Mouse (Mus musculus) cerebellum, postnatal 4 days (tissue): Measurements from ENCODE around the gene Synm.

Source experiments
- DNase-seq, 2 experiments: peaks; one replicate each; pipeline ENCODE4 v3.0.0; 2022; ENCODE audit warnings: low spot score in 2 of 2, mixed read lengths in 1 of 2

Gene Synm

GRCm38 (mm10) chr7:67749441-67750239 is 9.9 kb downstream of the Synm start:
- DNase-seq = no peak

- DNase-seq = no peak
These were observed 11.7 kb downstream of the Synm start for GRCm38 (mm10) chr7:67747731-67748305.

- no peak for DNase-seq
These were observed 17.8 kb downstream of the Synm start for GRCm38 (mm10) chr7:67741706-67742105.

GRCm38 (mm10) chr7:67740796-67741195 is 18.7 kb downstream of the Synm start:
- DNase-seq = no peak

DNA sequence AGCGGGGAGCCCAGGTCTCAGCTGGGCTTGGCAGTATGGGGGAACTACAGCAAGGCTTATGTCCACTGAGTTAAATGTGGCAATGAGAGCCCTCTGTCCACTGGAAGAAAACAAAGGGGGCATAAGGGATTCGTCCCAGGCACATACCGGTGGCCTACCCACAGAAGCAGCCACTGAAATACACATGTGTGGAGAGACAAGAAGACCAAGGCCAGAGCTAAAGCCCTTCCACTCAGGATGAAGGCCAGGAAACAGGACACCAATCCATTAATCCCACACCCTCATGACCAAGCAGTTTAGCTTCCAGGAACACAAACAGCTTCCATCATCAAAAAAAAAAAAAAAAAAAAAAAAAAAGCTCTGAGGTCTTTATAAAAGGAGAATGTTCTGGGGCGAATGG is 19.2 kb downstream of the Synm start:
- no peak for DNase-seq

DNA sequence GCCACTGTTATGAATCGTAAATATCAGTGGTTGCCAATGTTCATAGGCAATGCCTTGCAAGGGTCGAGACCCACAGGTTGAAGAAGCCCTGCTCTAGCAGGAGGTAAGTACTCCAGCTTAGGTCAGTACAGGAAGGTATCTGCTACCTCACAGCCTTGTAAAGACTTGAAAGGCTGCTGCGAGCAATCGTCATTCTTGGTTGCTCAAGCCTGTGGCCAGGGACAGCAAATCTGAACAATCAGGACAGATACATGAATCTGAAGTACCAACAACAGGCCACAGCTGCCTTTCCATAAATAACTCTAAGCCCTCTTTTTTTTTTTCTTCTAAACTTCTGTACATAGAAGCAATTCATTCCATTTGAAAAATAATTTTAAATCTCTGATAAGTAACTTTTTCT is 27.3 kb downstream of the Synm start:
- no peak for DNase-seq

DNA sequence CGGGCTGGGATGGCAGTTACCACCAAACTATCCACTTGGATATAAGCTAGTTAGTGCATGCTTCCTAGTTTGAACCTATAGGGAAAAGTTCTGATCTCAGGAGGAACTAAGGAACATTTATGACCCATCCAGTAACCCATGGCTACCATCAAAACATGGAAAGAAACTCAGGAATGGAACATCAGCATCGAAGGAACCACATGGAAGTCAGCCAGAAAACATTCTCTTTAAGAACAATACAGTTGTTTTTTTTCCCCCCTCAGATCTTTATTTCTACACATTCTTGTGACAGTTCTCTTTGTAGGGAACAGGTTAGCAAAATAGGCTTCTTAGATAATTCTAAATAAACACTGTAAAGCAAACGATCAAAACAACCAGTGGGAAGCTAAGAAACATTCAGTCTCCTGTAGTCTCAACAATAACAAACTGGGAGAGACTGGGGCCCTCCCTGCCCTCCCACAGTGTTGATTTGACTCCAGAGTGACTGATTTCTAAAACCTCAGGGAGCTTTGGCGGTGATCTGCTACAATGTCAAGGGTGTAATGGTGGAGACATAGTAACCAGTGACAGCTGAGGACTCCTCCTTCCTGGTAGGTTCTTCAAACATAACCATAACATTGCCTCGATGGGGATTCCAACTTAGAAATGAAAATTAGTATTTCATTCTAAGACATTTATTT is 29.0 kb downstream of the Synm start:
- no peak for DNase-seq

DNA sequence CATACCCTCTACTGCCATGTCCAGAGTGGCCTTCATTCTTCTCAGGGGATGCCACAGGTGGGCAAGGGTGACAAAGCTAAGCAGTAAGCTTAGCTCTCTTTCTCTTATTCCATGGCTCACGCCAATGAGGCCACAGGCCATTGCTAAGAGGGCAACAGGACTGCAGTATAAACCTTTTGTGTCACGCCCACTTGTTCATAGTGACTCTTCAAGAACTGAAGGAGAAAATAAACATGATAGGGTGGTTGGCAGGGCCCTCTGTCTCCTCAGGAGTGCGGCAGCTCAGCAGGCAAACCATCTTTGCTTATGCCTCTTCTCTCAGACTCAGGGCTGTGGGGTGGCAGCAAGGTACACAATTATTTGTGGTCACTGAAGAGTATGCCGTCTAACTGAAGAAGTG is 30.7 kb downstream of the Synm start:
- DNase-seq = no peak

- no peak for DNase-seq
These were observed 31.3 kb downstream of the Synm start for GRCm38 (mm10) chr7:67728203-67728602.

- DNase-seq = no peak
These were observed 34.5 kb downstream of the Synm start for GRCm38 (mm10) chr7:67725016-67725415.

DNA sequence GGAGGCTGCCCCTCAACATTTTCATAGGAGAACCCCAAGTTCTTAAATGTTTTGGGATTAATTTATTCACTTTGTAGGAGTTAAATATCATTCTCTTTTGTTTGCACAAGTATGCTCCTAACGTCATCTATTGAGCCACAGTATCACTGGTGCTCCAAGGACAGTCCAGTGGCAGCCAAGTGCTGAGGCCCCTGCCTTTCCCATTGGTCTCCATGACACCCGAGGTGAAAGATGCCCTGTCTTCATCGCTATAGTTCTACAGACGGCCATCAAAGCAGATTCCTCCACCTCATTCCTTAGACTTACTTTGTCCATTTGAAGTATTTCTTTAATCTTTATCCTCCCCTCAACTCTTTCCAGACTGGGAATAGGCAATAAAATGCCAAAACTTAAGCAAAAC is 35.0 kb downstream of the Synm start:
- no peak for DNase-seq

DNA sequence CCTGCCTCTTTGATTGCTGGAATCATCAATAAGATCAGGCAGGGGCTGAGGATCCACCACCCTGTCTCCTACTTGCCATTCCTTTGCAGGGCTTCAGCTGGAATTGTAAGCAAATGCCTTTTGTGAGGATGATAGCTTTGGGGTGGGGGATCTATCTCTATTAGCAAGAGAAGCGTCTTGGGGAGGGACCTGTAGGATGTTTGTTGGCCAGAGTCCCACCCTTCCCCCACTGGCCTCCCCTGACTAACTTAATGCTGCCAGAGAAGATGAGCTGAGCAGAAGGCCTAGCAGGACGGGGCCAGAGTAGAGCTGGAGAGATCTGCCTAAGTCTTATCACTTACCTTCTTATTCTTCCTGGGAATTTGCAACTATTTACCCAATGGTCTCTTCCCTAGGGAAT is 37.4 kb downstream of the Synm start:
- DNase-seq = no peak

DNA sequence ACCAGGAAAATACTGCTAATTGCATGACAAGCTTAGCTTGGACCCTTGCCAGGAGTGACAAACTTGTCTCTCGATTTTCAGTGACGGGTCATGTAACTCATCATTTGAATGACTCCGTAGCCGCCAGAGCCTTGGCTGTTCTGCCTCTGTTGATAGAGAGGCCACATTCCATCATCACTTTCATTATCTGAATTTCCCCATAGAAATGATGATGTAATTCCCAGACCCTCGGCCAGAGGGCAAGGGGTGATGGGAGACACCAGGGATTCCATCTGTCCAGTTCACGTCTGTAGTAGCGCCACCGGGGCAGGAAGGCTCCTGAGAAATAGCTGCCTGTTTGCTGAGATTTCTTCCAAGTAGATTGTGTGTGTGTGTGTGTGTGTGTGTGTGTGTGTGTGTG is 40.7 kb downstream of the Synm start:
- no peak for DNase-seq

DNA sequence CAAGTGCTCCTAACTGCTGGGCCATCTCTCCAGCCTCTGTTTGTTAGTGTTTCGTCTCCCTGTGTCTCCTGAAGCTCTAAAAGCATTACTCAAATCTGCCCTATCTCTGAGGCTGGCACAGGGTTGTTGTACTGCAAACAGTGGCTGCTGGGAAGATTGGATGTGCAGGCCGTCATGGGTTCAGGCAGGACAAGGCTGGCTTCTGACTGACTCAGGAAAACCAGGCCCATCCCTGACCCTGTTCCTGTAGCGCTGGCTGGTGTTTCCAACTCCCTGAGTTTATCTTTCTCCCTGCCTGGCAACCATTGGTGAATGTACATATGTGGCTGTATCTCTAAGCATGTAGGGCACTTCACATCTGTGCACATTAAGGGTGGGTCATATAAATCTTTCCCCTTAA is 42.0 kb downstream of the Synm start:
- DNase-seq = no peak

- DNase-seq = no peak
These were observed 42.6 kb downstream of the Synm start for GRCm38 (mm10) chr7:67716925-67717324.

GRCm38 (mm10) chr7:67716213-67716878 is 43.2 kb downstream of the Synm start:
- no peak for DNase-seq

DNA sequence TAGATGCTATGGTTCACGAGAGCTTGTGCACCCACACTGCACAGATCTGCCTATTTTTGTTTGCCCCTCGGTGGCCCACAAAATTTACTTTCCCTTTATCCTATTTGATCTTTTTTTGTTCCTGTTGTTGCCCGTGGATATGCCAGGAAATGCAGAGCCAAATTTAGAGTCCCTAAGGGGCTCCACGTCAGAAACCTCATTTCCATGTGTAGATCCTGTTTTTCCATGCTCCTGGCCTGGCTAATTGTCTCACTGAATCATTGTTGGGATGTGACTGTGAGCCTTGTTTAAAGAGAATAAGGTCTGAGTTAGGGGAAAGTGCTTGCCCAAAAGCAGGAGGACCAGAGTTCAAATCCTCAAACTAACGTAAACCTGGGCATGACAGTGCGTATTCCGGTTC is 44.4 kb downstream of the Synm start:
- DNase-seq = no peak

GRCm38 (mm10) chr7:67713820-67714510 is 45.6 kb downstream of the Synm start:
- DNase-seq = peak in 1 of 2 experiments; percentile 57

- DNase-seq = no peak
These were observed 49.3 kb downstream of the Synm start for GRCm38 (mm10) chr7:67710216-67710615.

DNA sequence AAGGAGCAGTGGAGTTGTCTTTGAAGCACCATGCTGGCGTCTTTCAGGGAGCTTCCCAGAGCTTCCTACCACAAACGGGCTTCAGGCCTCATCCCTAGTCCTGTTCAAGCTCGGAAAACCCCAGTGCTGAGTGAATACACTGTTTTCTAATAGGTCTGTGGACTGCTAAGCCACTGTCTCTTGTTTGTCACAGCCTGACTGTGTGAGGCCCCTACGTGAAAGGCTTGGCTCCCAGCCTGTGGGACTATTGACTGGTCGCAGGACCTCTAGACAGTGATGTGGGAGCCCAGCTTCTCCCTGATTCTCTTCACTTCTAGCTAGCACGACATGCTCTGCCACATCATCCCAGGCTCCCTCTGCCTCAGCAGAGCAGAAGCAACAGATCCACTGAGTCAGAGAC is 51.4 kb downstream of the Synm start:
- DNase-seq = no peak

- DNase-seq = no peak
These were observed 58.2 kb downstream of the Synm start for GRCm38 (mm10) chr7:67701252-67701914.
